Mouse (Mus musculus): Measurements from ENCODE around the gene Nexmif. TPM values are rescaled to one million over a fixed set of nuclear protein-coding genes. Genes with fewer than 3 reads are reported as not detected.

Nexmif gene
- total RNA-seq (2023), result not detected

GRCm38 (mm10) chrX:104200736-104201591, at the start of gene Nexmif:
Gene Nexmif (minus strand): TSS chrX:104201185.

Other genes with a start within 250 kb of the Nexmif start
- 100 to 1,000 TPM; 112 to 124 TPM for gene Rlim, start 219.9 kb downstream of the Nexmif start, total RNA-seq (2023)
- 10 to 100 TPM; 23.1 to 27.2 TPM for gene Abcb7, start 212.7 kb upstream of the Nexmif start, total RNA-seq (2023)